Mouse (Mus musculus) cerebellum, adult 2 months (tissue): ENCODE data around the gene Hrnr.

Experiments
- CTCF ChIP-seq: fragments of 200-500 bp; IDR thresholded peaks from 2 replicates; pipeline ENCODE4 v1.5.1; 2011; ENCODE audit warnings: low read depth, mild to moderate bottlenecking, control low read depth, low read length, moderate library complexity, borderline replicate concordance; ENCODE audit not compliant: insufficient read depth
- POLR2A ChIP-seq: fragments of 200-500 bp; IDR thresholded peaks from 2 replicates; pipeline ENCODE4 v1.6.1; 2011; ENCODE audit warnings: low read length, control low read depth, borderline replicate concordance; ENCODE audit not compliant: insufficient read depth

DNA sequence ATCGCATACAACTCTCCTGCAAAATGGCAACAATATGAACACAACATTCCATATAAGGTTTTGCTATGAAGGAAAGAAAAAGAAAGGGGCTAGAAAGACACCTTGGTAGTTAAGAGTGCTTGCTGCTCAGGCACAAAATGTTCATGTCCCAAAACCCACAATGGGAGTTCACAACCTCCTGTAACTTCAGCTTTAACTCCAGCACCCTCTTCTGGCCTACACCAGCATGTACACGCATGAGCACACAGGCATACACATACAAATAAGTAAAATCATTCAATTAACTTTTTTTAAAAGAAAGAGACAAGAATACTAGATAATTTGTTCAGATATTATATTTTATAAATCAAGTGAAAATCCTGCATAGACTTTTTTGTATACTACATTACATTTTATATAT lies 13.4 kb upstream of the Hrnr start:
- TF ChIP-seq CTCF: no peak
- TF ChIP-seq POLR2A: no peak
